Mouse (Mus musculus): ENCODE measurements around the gene Serpinb1b. TPM values are rescaled to one million over a fixed set of nuclear protein-coding genes. Genes with fewer than 3 reads are reported as not detected.

Gene Serpinb1b
- polyA plus RNA-seq, 1 experiment: 1.6 TPM

GRCm38 (mm10) chr13:33047234-33047633, 31.1 kb upstream of the Serpinb1b start:
- Histone ChIP-seq H3ac (ENCODE audit: control insufficient read depth, insufficient read length) (no peak overlapping the region), H3K79me2 (ENCODE audit: control insufficient read depth, insufficient read depth) (no peaks in the 10 kb centered on the region), H3K36me3 (ENCODE audit: control insufficient read depth, insufficient read depth) (no peaks in the 10 kb centered on the region), H3K4me3 (no peak overlapping the region), H3K4me2 (ENCODE audit: low read depth) (no peak overlapping the region), H3K27me3 (ENCODE audit: control insufficient read depth, insufficient read depth, insufficient read length) (no peaks in the 10 kb centered on the region)
- TF ChIP-seq USF1 (IDR thresholded peaks at IDR 0.05; ENCODE audit: low read depth) (no peak), E2F4 (IDR thresholded peaks at IDR 0.05; ENCODE audit: insufficient read depth) (no peak), POLR2AphosphoS2 (IDR thresholded peaks at IDR 0.05; ENCODE audit: insufficient read length, low read depth) (no peak), MAX (IDR thresholded peaks at IDR 0.05; ENCODE audit: low read depth) (no peak), MYOD1 (IDR thresholded peaks at IDR 0.05; ENCODE audit: control insufficient read depth in 1 of 3, insufficient read length in 2 of 3, low read depth in 2 of 3) (no peak), REST (IDR thresholded peaks at IDR 0.05; ENCODE audit: insufficient read depth, insufficient read length) (no peak), TCF12 (IDR thresholded peaks at IDR 0.05; ENCODE audit: insufficient read depth, poor library complexity, severe bottlenecking) (no peak), CEBPB (IDR thresholded peaks at IDR 0.05; ENCODE audit: insufficient read depth, poor library complexity, severe bottlenecking) (no peak), TCF3 (IDR thresholded peaks at IDR 0.05; ENCODE audit: insufficient read length, low read depth) (no peak)

- H3K4me3 ChIP-seq: no peak overlapping the region
- H3K27me3 ChIP-seq (ENCODE audit: control insufficient read depth, insufficient read depth, insufficient read length): no peaks in the 10 kb centered on the region
- no peak overlapping the region for H3ac ChIP-seq (ENCODE audit: control insufficient read depth, insufficient read length)
- no peaks in the 10 kb centered on the region for H3K36me3 ChIP-seq (ENCODE audit: control insufficient read depth, insufficient read depth)
- H3K4me2 ChIP-seq (ENCODE audit: low read depth): no peak overlapping the region
- no peak for TF ChIP-seq TCF3 (IDR thresholded peaks at IDR 0.05; ENCODE audit: insufficient read length, low read depth)
- no peak for TF ChIP-seq MAX (IDR thresholded peaks at IDR 0.05; ENCODE audit: low read depth)
- no peak for TF ChIP-seq POLR2A (IDR thresholded peaks at IDR 0.05; ENCODE audit: insufficient read length, low read depth)
- TF ChIP-seq REST (IDR thresholded peaks at IDR 0.05; ENCODE audit: insufficient read depth, insufficient read length): no peak
- no peaks in the 10 kb centered on the region for H3K79me2 ChIP-seq (ENCODE audit: control insufficient read depth, insufficient read depth)
These were observed 30.2 kb upstream of the Serpinb1b start for GRCm38 (mm10) chr13:33048187-33048586.

- Histone ChIP-seq H3K79me2 (ENCODE audit: control insufficient read depth, insufficient read depth) (no peaks in the 10 kb centered on the region), H3K4me2 (ENCODE audit: low read depth) (no peak overlapping the region), H3ac (ENCODE audit: control insufficient read depth, insufficient read length) (no peak overlapping the region), H3K27me3 (ENCODE audit: control insufficient read depth, insufficient read depth, insufficient read length) (no peaks in the 10 kb centered on the region), H3K4me3 (no peak overlapping the region), H3K36me3 (ENCODE audit: control insufficient read depth, insufficient read depth) (no peaks in the 10 kb centered on the region)
- no peak for TF ChIP-seq MAX (IDR thresholded peaks at IDR 0.05; ENCODE audit: low read depth)
- no peak for TF ChIP-seq TCF3 (IDR thresholded peaks at IDR 0.05; ENCODE audit: insufficient read length, low read depth)
- no peak for TF ChIP-seq REST (IDR thresholded peaks at IDR 0.05; ENCODE audit: insufficient read depth, insufficient read length)
- TF ChIP-seq MYOG (IDR thresholded peaks at IDR 0.05; ENCODE audit: control insufficient read depth in 1 of 3, insufficient read depth in 1 of 3, insufficient read length in 2 of 3, low read depth in 2 of 3): no peak
- no peak for TF ChIP-seq MYOD1 (IDR thresholded peaks at IDR 0.05; ENCODE audit: control insufficient read depth in 1 of 3, insufficient read length in 2 of 3, low read depth in 2 of 3)
- TF ChIP-seq CEBPB (IDR thresholded peaks at IDR 0.05; ENCODE audit: insufficient read depth, poor library complexity, severe bottlenecking): no peak
- TF ChIP-seq E2F4 (IDR thresholded peaks at IDR 0.05; ENCODE audit: insufficient read depth): no peak
- no peak for TF ChIP-seq POLR2AphosphoS2 (IDR thresholded peaks at IDR 0.05; ENCODE audit: insufficient read length, low read depth)
- no peak for TF ChIP-seq TCF12 (IDR thresholded peaks at IDR 0.05; ENCODE audit: insufficient read depth, poor library complexity, severe bottlenecking)
- TF ChIP-seq USF1 (IDR thresholded peaks at IDR 0.05; ENCODE audit: low read depth): no peak
- TF ChIP-seq POLR2A (IDR thresholded peaks at IDR 0.05; ENCODE audit: insufficient read length, low read depth): no peak
- no peak for TF ChIP-seq SRF (IDR thresholded peaks at IDR 0.05; ENCODE audit: control insufficient read depth, insufficient read length, low read depth)
These were observed 26.7 kb upstream of the Serpinb1b start for GRCm38 (mm10) chr13:33051697-33052096.

GRCm38 (mm10) chr13:33063048-33063447, 15.3 kb upstream of the Serpinb1b start:
- Histone ChIP-seq H3K4me2 (ENCODE audit: low read depth) (no peak overlapping the region), H3K27me3 (ENCODE audit: control insufficient read depth, insufficient read depth, insufficient read length) (no peaks in the 10 kb centered on the region), H3K4me3 (no peak overlapping the region), H3K79me2 (ENCODE audit: control insufficient read depth, insufficient read depth) (no peaks in the 10 kb centered on the region), H3ac (ENCODE audit: control insufficient read depth, insufficient read length) (no peak overlapping the region), H3K36me3 (ENCODE audit: control insufficient read depth, insufficient read depth) (no peaks in the 10 kb centered on the region)
- TF ChIP-seq MYOG (IDR thresholded peaks at IDR 0.05; ENCODE audit: control insufficient read depth in 1 of 3, insufficient read depth in 1 of 3, insufficient read length in 2 of 3, low read depth in 2 of 3): no peak
- no peak for TF ChIP-seq TCF3 (IDR thresholded peaks at IDR 0.05; ENCODE audit: insufficient read length, low read depth)
- TF ChIP-seq CEBPB (IDR thresholded peaks at IDR 0.05; ENCODE audit: insufficient read depth, poor library complexity, severe bottlenecking): no peak
- no peak for TF ChIP-seq REST (IDR thresholded peaks at IDR 0.05; ENCODE audit: insufficient read depth, insufficient read length)
- no peak for TF ChIP-seq SRF (IDR thresholded peaks at IDR 0.05; ENCODE audit: control insufficient read depth, insufficient read length, low read depth)
- TF ChIP-seq USF1 (IDR thresholded peaks at IDR 0.05; ENCODE audit: low read depth): no peak
- no peak for TF ChIP-seq TCF12 (IDR thresholded peaks at IDR 0.05; ENCODE audit: insufficient read depth, poor library complexity, severe bottlenecking)
- TF ChIP-seq MYOD1 (IDR thresholded peaks at IDR 0.05; ENCODE audit: control insufficient read depth in 1 of 3, insufficient read length in 2 of 3, low read depth in 2 of 3): no peak
- no peak for TF ChIP-seq E2F4 (IDR thresholded peaks at IDR 0.05; ENCODE audit: insufficient read depth)
- no peak for TF ChIP-seq MAX (IDR thresholded peaks at IDR 0.05; ENCODE audit: low read depth)
- no peak for TF ChIP-seq POLR2A (IDR thresholded peaks at IDR 0.05; ENCODE audit: insufficient read length, low read depth)
- no peak for TF ChIP-seq POLR2AphosphoS2 (IDR thresholded peaks at IDR 0.05; ENCODE audit: insufficient read length, low read depth)

GRCm38 (mm10) chr13:33067387-33067977, 10.9 kb upstream of the Serpinb1b start:
- Histone ChIP-seq H3ac (ENCODE audit: control insufficient read depth, insufficient read length) (no peak overlapping the region), H3K4me3 (no peak overlapping the region), H3K4me2 (ENCODE audit: low read depth) (no peak overlapping the region), H3K36me3 (ENCODE audit: control insufficient read depth, insufficient read depth) (no peaks in the 10 kb centered on the region), H3K79me2 (ENCODE audit: control insufficient read depth, insufficient read depth) (no peaks in the 10 kb centered on the region), H3K27me3 (ENCODE audit: control insufficient read depth, insufficient read depth, insufficient read length) (no peaks in the 10 kb centered on the region)
- TF ChIP-seq POLR2A (IDR thresholded peaks at IDR 0.05; ENCODE audit: insufficient read length, low read depth) (no peak), TCF12 (IDR thresholded peaks at IDR 0.05; ENCODE audit: insufficient read depth, poor library complexity, severe bottlenecking) (no peak), MAX (IDR thresholded peaks at IDR 0.05; ENCODE audit: low read depth) (no peak), REST (IDR thresholded peaks at IDR 0.05; ENCODE audit: insufficient read depth, insufficient read length) (no peak), MYOD1 (IDR thresholded peaks at IDR 0.05; ENCODE audit: control insufficient read depth in 1 of 3, insufficient read length in 2 of 3, low read depth in 2 of 3) (no peak), MYOG (IDR thresholded peaks at IDR 0.05; ENCODE audit: control insufficient read depth in 1 of 3, insufficient read depth in 1 of 3, insufficient read length in 2 of 3, low read depth in 2 of 3) (no peak), TCF3 (IDR thresholded peaks at IDR 0.05; ENCODE audit: insufficient read length, low read depth) (no peak), SRF (IDR thresholded peaks at IDR 0.05; ENCODE audit: control insufficient read depth, insufficient read length, low read depth) (no peak), E2F4 (IDR thresholded peaks at IDR 0.05; ENCODE audit: insufficient read depth) (no peak), USF1 (IDR thresholded peaks at IDR 0.05; ENCODE audit: low read depth) (no peak), POLR2AphosphoS2 (IDR thresholded peaks at IDR 0.05; ENCODE audit: insufficient read length, low read depth) (no peak)
